Mouse (Mus musculus): ENCODE data around the gene 6430571L13Rik.

6430571L13Rik gene

DNA sequence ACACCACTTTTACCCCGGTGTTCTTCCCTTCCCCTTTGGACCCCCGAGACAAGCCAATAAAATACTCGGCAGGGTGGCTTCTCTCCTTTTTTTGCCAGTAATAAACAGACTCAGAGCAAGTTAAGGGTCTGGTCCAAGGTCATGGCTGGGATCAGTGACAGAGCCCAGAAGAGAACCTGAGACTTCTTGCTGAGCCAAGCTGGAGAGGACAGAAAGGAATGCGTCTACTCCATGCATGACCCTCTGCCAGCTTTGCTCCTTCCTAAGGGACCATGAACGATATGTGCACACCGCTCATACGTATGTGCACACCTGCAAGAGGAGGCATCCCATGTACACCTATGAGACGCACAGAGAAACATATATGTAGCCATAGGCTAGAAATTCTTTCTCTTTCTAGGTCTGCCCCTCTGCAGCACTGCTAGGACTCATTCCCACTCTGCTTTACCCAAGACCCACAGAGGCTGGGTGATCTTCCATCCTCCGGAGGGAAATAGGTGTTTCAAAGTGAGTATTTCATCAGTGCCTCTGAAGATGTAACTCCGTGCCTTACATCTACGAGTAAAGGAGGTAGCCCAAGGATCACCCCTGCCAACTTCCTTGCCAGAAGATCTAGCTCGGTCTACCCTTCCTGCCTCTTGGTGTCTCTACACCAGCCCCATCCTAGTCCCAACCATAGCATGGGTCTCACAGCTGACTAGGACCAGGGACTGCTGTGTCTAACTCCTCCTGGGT lies 676 bp downstream of the 6430571L13Rik start:
- no peak for DNase-seq (ENCODE audit: low spot score in 2 of 2)

GRCm38 (mm10) chr9:107342201-107342709 lies 1.9 kb downstream of the 6430571L13Rik start:
- no peak for DNase-seq (ENCODE audit: low spot score in 2 of 2)

GRCm38 (mm10) chr9:107343146-107343943 lies 2.9 kb downstream of the 6430571L13Rik start:
- DNase-seq (ENCODE audit: low spot score in 2 of 2) = no peak

- no peak for DNase-seq (ENCODE audit: low spot score in 2 of 2)
Measured at GRCm38 (mm10) chr9:107344027-107344426, 3.6 kb downstream of the 6430571L13Rik start.

DNA sequence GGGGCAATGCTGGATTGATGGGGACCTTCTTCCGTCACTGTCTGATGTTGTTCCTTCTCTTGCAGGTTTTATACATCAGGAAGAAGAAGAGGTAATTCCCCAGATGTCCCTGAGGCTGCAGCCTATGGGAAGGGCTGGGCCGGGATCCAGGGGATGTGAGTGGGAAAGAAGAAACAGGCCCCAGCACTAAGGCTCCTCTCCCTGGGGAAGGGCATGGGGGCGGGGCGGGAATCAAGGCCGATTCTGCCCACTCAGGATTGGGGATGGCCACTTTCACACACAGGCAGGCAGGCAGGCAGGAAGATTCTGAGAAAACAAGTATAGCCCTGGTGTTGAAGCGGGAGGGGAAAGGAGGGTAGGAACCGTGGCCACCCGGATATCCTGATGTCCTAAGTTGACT lies 5.7 kb downstream of the 6430571L13Rik start:
- no peak for DNase-seq (ENCODE audit: low spot score in 2 of 2)

- DNase-seq (ENCODE audit: low spot score in 2 of 2) = no peak
Measured at GRCm38 (mm10) chr9:107347586-107348183, 7.3 kb downstream of the 6430571L13Rik start.

DNA sequence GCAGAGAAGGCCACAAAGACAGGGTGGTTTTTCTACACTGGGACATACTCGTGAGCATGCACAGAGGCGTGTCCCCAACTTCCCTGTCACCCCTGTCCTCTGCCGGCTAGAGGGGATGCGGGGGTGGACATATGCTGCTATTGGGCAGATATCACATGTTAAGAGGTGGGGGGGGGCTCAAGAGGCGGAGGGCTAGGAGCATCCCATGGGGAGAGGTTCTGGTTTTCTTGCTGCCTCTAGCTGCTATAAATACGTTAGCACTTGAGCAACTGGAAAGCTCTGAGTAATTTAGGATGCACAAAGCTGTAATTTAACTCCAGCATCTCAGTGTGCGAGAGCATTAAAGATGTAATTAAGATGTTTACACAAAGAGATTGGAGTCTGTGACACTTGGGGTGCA lies 8.9 kb downstream of the 6430571L13Rik start:
- no peak for DNase-seq (ENCODE audit: low spot score in 2 of 2)

DNA sequence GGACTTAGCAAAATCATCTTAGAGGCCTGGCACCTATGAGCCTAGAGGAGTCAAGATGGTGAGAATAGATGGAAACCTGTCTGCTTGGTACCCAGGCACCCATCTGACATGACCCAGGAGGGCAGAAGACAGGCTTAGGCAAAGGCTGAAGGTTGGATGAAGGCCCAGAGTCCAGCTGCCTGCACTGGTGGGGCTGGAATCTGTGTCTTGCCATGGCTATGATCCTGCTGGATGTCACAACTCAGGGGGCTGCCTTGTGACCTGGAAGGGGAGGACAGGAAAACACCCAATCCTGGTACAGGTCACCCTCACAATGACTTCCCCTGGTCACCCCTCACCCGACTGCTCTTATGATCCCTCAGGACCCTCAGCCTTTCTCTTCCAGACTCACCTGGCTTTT lies 14.4 kb downstream of the 6430571L13Rik start:
- DNase-seq (ENCODE audit: low spot score in 2 of 2) = no peak

- DNase-seq (ENCODE audit: low spot score in 2 of 2) = peak in 1 of 2 experiments; percentile 37
Measured at GRCm38 (mm10) chr9:107355870-107356765, 15.7 kb downstream of the 6430571L13Rik start.

DNA sequence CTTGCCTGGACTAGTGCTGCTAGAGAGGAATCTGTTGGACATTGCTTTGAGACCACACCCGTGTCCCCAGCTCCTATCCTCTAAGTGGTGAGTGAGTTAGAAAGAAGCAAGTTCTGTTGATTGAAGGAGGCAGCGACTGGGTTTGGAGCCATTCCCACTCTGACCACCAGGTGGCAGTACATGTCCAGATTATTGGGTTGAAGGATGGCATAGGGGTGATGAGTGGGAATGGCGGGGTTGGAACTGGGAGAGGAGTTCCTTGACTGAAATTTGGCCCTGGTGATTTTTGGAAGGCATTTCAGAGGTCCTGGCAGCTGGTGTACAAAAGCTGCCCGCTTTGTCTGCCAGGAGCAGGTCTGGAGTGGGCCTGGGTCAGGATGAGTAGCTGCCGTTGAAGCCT lies 17.2 kb downstream of the 6430571L13Rik start:
- peak; percentile 36 to 77 for DNase-seq (ENCODE audit: low spot score in 2 of 2)

- no peak for DNase-seq (ENCODE audit: low spot score in 2 of 2)
Measured at GRCm38 (mm10) chr9:107360989-107361388, 20.6 kb downstream of the 6430571L13Rik start.

DNA sequence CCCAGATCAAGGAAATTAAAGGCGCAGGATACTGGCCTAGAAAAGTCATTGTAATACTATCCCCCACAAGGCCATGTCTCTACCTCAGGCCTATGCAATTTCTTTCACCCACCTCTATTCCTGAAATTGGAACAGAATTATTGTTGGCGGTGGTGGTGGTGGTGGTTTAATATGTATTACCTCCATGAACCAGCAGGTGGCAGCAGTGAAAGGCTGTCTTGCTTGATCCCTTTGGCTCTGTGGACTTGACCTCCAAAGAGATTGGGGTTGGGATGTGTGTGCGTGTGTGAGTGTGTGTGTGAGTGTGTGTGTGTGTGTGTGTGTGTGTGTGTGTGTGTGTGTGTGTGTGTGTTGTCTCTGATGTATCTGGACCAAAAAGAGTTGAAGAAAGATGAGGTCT lies 26.2 kb downstream of the 6430571L13Rik start:
- peak; percentile 10 to 26 for DNase-seq (ENCODE audit: low spot score in 2 of 2)

DNA sequence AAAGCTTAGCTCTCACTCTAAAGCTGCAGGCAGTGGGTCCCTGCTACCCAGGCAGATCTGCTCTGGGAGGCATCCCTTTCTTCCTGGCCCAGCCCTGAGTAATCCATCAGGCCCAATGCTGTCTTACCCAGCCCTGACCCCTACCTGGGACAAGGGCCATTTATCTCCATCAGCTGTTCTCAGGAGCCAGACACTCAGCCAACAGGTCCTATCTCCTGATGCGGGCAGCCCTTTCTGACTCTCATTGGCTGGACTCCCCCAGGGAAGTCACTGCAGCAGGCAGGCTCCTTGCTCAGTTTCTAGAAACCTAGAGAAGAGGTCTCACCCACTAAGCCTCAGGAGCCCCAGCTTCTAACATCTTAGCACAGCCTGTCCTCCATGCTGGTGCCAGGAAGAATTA lies 27.9 kb downstream of the 6430571L13Rik start:
- DNase-seq (ENCODE audit: low spot score in 2 of 2) = no peak

- DNase-seq (ENCODE audit: low spot score in 2 of 2) = no peak
Measured at GRCm38 (mm10) chr9:107369270-107370105, 29.1 kb downstream of the 6430571L13Rik start.

DNA sequence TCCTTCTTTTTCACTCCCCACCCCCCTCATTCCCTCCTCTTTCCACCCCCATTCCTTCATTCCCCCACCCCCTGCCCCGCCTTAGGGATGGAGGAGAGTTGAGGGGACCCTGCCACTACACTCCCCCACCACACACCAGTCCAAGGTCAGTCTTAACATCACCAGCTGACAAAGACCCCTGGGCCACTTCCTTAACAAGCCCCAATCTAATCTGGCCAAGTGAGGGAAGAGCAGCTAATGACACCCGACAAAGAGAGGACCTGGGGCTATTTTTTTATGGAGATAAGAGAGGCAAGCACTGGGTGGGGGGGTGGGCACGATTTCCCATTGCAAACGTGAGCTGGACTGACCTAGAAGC lies 29.7 kb downstream of the 6430571L13Rik start:
- DNase-seq (ENCODE audit: low spot score in 2 of 2) = no peak

DNA sequence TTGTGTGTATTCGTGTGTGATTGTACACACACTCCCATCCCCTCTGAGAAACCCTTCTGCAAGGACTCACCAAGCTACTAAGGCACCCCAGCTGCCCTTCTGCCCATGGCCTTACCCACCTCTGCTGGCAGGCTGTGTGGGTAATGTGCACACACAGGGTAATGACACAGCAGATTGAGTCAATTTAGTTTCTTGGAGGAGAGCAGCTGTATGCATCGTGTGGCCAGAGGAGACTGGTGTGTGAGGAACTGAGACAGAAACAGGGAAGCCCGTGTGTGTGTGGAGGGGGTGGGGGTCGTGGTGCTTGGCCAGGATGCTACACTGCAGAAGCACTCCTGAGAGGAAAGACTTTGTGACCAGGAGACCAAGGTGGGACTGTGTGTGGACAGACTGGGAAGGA lies 32.0 kb downstream of the 6430571L13Rik start:
- DNase-seq (ENCODE audit: low spot score in 2 of 2) = no peak

GRCm38 (mm10) chr9:107374623-107375022 lies 34.2 kb downstream of the 6430571L13Rik start:
- peak in 1 of 2 experiments; percentile 25 for DNase-seq (ENCODE audit: low spot score in 2 of 2)

- no peak for DNase-seq (ENCODE audit: low spot score in 2 of 2)
Measured at GRCm38 (mm10) chr9:107375451-107375850, 35.0 kb downstream of the 6430571L13Rik start.

GRCm38 (mm10) chr9:107377961-107378512 lies 37.6 kb downstream of the 6430571L13Rik start:
- DNase-seq (ENCODE audit: low spot score in 2 of 2) = no peak

DNA sequence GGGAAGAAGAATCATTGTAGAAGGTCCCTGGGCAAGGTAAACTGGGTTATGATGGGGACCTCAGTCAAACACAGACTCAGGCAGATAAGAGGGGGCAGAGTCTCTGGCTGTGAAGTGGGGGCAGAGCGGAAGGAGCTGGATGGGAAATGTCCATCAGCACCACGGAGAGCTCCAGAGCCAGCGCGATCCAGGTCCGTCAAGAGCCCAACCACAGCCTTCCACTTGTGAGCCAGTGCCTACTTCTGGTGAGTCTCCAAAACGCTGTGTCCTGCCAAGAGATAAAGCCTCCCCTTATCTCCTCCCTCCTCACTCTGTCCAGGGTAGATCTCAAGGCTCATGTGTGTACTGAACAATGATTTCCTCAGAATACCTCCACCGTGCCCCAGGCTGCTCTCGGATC lies 41.3 kb downstream of the 6430571L13Rik start:
- DNase-seq (ENCODE audit: low spot score in 2 of 2) = no peak

Data from urinary bladder, adult 18-20 months (tissue).